Mouse (Mus musculus): ENCODE results near the gene Tmem56.

Tmem56 gene

DNA sequence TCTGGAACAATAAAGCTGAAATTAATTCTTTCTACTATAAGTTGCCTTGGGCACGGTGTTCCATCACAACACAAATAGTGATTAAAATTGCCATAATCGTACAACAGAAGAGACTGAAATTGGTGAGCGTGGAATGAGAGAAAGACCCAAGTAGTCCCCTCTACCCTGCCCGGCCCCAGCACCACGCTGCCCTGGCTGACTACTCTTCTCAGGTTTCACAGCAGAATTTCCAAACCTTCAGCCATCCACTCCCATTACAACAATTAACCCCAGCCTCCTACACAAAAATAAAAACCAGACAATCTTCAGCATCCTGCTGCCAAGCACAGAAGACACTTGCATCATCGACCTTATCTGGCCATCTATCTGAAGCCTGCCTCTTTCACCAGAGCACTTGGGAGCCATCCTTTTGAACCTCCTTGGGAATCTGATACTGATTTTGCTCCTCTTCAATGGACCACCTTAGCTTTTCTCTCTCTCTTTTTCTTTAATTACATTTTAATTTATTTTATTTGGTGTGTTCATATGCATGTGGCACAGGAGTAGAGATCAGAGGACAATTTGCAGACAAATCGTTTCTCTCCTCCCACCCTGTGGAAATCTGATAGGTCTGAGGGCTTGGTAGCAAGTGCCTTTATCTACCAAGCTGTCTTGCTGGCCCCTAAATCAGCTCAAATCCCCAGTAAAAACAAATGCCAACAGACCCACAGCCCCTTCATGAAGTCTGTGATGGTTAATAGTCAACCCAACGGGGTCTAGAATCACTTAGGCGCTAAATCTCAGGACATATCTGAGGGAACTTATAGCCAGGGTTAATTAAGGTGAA is 40.6 kb downstream of the Tmem56 start:
- in situ Hi-C loops (cut with MboI, MseI), result no loop called here

GRCm38 (mm10) chr3:121240362-121241040 is 42.4 kb downstream of the Tmem56 start:
- in situ Hi-C loops (cut with MboI, MseI), result no loop called here

DNA sequence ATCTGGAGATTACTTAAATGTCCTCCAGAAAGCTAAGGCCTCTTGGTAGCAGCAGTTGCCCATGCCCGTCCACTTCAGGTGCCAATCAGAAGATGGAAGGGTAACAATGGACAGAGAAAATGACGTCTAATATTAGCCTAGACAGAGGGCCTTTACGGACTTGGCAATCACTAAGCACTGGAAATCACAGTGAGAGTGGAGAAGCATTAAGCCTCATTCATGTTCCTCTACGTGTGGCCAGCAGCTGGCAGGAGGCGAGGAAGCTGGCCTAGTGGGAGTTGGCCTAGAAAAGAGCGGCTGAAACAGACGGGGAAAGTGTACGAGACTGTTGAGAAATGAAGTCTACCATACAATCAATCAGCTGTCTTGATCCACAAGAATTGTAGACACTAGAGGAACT is 43.8 kb downstream of the Tmem56 start:
- in situ Hi-C loops (cut with MboI, MseI), result no loop called here

- in situ Hi-C loops (cut with MboI, MseI), result no loop called here
Observed at GRCm38 (mm10) chr3:121224763-121225162, 58.1 kb downstream of the Tmem56 start.

DNA sequence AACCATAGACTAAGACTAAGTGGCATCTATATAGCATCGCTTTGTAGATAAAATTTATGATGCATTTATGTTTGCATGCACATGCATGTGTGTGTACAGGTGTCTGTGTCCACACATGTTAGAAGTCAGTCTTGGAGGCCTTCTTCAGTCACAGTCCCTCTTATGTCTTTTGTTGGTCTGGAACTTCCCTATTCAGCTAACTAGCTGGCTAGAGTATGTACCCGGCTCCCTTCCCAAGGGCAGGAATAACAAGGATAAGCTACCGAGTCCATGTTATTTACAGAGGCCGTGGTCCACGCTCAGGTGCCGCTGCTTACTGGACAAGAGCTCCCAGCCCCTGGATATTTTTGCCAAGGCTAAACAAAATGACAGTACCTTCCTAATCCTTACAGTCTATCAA is 58.7 kb downstream of the Tmem56 start:
- in situ Hi-C loops (cut with MboI, MseI), result no loop called here

DNA sequence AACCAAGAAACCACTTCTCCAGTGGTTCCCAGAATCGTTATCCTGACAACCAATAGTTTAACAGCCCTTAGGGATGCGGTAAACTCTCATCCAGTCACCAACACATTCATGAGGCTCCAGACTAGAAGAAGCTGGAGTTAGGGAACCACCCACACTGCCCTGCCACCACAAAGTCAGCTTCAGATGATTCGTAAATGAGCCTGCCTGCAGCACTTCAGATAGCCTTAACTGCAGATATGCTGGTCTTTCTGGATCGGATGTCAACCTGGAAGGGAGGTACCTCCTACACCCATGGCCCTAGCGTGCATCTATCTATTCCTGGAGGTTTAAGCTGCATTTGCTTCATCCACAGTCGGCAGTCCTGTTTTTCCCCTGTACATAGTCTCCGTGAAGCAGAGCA is 60.9 kb downstream of the Tmem56 start:
- in situ Hi-C loops (cut with MboI, MseI), result no loop called here

DNA sequence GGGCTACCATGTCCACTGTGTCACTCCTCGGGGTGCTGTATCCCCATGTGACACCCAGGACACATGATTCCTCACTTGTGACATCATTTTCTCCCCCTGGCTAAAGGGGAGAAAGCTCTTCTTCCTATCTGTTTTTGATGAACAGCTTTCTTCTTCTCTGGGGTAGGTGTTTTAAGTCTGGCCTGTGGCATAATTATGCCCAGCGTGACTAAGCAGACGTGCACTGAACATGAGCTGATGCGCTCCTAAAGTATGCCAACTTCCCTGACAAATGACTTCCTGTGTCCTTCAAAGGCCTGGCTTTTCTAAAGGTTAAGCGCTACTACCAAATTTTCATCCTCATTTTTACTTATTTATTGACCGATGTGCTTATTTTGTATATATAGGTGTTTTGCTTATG is 65.9 kb downstream of the Tmem56 start:
- in situ Hi-C loops (cut with MboI, MseI), result no loop called here

GRCm38 (mm10) chr3:121213501-121213900 is 69.4 kb downstream of the Tmem56 start:
- in situ Hi-C loops (cut with MboI, MseI), result no loop called here

DNA sequence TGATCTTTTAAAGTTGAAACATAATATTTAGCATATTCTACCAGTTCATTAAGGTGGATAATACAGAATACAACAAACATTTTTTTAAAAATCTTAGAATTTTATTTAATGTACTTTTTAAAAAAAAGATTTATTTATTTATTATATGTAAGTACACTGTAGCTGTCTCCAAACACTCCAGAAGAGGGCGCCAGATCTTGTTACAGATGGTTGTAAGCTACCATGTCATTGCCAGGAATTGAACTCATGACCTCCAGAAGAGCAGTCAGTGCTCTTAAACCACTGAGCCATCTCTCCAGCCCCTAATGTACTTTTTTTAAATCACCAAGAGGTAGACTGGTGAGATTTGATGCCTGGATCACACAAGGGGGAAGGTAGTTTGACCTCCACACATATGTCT is 70.7 kb downstream of the Tmem56 start:
- in situ Hi-C loops (cut with MboI, MseI), result no loop called here

GRCm38 (mm10) chr3:121208994-121209393 is 73.9 kb downstream of the Tmem56 start:
- in situ Hi-C loops (cut with MboI, MseI), result no loop called here

- in situ Hi-C loops (cut with MboI, MseI), result no loop called here
Observed at GRCm38 (mm10) chr3:121206202-121206882, 76.6 kb downstream of the Tmem56 start.

DNA sequence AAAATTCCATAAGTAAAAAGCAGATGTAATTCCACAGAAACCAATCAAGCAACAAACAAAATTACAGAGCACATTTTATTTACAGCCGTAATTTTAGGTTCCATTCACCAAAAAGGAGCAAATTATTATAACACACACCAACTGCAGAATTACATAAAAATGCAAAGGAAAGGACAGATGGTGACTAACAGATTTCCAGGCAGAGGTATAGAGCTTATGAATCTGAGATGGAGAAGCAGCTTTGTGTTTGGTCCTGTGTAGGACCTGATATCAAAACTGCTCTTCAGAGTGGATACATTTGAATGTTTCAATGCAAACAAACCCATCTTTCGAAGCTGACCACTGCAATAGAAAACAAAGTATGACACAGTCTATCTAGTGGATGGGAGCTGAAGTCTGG is 80.3 kb downstream of the Tmem56 start:
- in situ Hi-C loops (cut with MboI, MseI), result no loop called here

- in situ Hi-C loops (cut with MboI, MseI), result no loop called here
Observed at GRCm38 (mm10) chr3:121201012-121201747, 81.7 kb downstream of the Tmem56 start.

DNA sequence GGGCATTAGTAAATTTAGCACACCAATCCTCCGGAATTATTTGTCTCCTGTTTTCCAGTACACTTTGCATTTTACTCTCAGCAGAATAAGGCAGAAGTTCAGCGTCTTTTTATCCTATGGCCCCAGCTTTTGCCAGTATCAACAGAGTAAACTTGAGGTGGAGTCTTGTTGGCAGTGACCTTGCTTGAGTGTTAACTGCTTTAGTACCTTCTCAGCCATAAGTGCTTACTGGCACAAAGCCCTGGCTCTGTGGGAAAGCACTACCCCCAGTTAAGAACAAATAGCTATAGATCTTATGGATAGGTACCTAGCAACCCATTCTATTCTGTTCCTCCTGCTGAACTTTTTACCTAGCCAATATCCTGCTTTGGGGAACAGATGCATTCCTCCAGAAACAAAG is 93.7 kb downstream of the Tmem56 start:
- in situ Hi-C loops (cut with MboI, MseI), result no loop called here

- in situ Hi-C loops (cut with MboI, MseI), result no loop called here
Observed at GRCm38 (mm10) chr3:121187510-121187909, 95.4 kb downstream of the Tmem56 start.

GRCm38 (mm10) chr3:121186925-121187324 is 96.0 kb downstream of the Tmem56 start:
- in situ Hi-C loops (cut with MboI, MseI), result no loop called here

GRCm38 (mm10) chr3:121185197-121185596 is 97.7 kb downstream of the Tmem56 start:
- in situ Hi-C loops (cut with MboI, MseI), result no loop called here

GRCm38 (mm10) chr3:121176011-121176410 is 106.9 kb downstream of the Tmem56 start:
- in situ Hi-C loops (cut with MboI, MseI), result loop anchor here (10.0 kb wide), 2 partner anchors 249 to 329 kb away; partner anchors contain the start of gene Cnn3

DNA sequence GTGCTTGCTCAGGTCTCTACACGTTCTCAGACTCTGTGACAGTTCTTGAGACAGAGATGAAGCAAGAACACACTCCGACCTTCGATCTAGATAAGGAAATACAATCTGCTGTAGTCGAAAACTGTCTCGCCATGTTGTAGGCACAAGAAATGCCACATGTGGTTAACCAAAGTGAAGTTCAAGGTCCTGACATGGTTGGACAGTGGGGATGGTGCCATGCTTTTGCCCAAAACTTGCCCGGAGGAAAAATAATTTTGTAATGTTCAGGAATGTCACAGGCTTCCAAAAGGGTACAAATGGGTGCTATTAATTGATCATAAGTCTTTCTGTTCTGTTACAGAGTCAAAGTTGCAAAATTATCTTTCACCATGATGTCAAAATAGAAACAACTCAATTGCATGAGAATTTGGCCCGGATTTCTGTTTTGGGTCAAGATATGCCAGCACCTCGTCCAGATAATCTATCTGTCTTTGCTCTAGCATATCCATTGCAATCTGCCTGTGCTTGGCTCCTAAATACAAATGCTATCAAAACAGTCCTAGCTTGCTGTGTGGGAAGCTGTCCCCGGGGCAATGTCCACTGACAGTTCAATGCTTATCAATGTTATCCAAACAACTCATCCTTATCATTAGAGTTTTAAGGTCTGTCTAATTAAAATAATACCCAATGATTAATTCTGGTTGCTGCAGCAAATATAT is 108.5 kb downstream of the Tmem56 start:
- in situ Hi-C loops (cut with MboI, MseI), result loop anchor here (10.0 kb wide), 2 partner anchors 250 to 330 kb away; partner anchors contain the start of gene Cnn3

DNA sequence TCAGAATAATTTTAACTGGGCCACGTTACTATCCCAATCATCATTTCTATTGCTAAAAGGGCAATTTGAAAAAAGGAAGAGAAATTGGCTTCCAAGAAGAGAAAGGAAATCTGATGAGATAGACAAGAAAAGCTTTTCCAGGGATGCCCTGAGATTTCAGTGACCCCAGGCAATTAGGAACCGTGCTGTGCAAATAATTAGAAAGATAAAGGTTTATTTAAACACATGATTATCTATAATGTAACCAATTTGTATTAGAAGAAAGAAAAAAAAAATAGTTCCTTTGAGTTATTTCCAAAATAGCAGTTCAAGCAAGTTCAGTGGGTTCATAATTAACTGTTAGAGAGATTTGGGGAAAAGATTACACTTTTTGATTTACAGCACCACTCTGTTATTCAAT is 110.2 kb downstream of the Tmem56 start:
- in situ Hi-C loops (cut with MboI, MseI), result loop anchor here (10.0 kb wide), 2 partner anchors 252 to 332 kb away; partner anchors contain the start of gene Cnn3

GRCm38 (mm10) chr3:121171872-121172265 is 111.0 kb downstream of the Tmem56 start:
- in situ Hi-C loops (cut with MboI, MseI), result loop anchor here (10.0 kb wide), 2 partner anchors 253 to 333 kb away; partner anchors contain the start of gene Cnn3

All from T-helper 1 cell (primary cell).